Comparison of ENCODE assay signal across 24 mouse cellular contexts in genomic region chr15:36893407-36893969, GRCm38 (mm10).
DNase-seq lines count a peak whose midpoint lies in the region; ATAC-seq and TF ChIP-seq lines count a peak whose summit lies in the region.
"Had no signal": no experiment of that assay in that cellular context is flagged by ENCODE, and none has a peak within 500 bp of the region (broad histone marks: within the 10 kb centered on the region; RNA-seq: fewer than 3 reads in every experiment).

No protein-coding gene starts in this region.

- no peak for TF ChIP-seq POLR2A in cerebellum, adult 2 months (IDR thresholded peaks at IDR 0.05; ENCODE audit: borderline replicate concordance, insufficient read depth, low read length)
- no peak for TF ChIP-seq POLR2A in kidney, adult 2 months (IDR thresholded peaks at IDR 0.05; ENCODE audit: low read depth, low read length)

- peak overlapping the region; percentile 43; the same call in 1 of the 2 replicates for H3K4me2 ChIP-seq in limb, embryonic 12.5 days
- no peak overlapping the region for H3K4me2 ChIP-seq in stomach, embryonic 16.5 days (ENCODE audit: low read depth, low read length)
- H3K4me2 ChIP-seq: liver, embryonic 12.5 days had no signal

- H3K9me3 ChIP-seq in limb, embryonic 12.5 days = no peaks in the 10 kb centered on the region
- H3K9me3 ChIP-seq in limb, embryonic 10.5 days (replicated peaks) = no peaks in the 10 kb centered on the region
- no peaks in the 10 kb centered on the region for H3K9me3 ChIP-seq in stomach, embryonic 16.5 days (replicated peaks; ENCODE audit: control insufficient read depth, low read length)
- H3K9me3 ChIP-seq: embryonic facial prominence, embryonic 15.5 days; heart, embryonic 15.5 days; liver, embryonic 12.5 days; megakaryocyte, embryonic 14.5 days; midbrain, embryonic 15.5 days; neural tube, embryonic 13.5 days had no signal

- no peak for TF ChIP-seq CTCF in cerebellum, adult 2 months (IDR thresholded peaks at IDR 0.05; ENCODE audit: borderline replicate concordance, insufficient read depth, low read depth, low read length)
- TF ChIP-seq CTCF in kidney, adult 2 months (conservative IDR thresholded peaks at IDR 0.05; ENCODE audit: insufficient read depth, insufficient read length, low read depth, low read length) = no peak

- H3K9ac ChIP-seq in limb, embryonic 12.5 days (replicated peaks) = no peak overlapping the region
- no peak overlapping the region for H3K9ac ChIP-seq in stomach, embryonic 16.5 days (ENCODE audit: low read length)
- H3K9ac ChIP-seq: embryonic facial prominence, embryonic 15.5 days; heart, embryonic 15.5 days; liver, embryonic 12.5 days had no signal

- ATAC-seq in limb, embryonic 12.5 days (ENCODE audit: insufficient number of reproducible peaks, insufficient read depth, low FRiP score, low TSS enrichment, low read depth) = no peak
- ATAC-seq in stomach, embryonic 16.5 days (ENCODE audit: insufficient read depth, low FRiP score) = no peak
- ATAC-seq: CD4-positive, CD25-positive, alpha-beta regulatory T cell, adult 4 months; forebrain, embryonic 14.5 days; liver, embryonic 12.5 days had no signal

- H3K27ac ChIP-seq in cerebellum, adult 2 months (ENCODE audit: insufficient read depth, low read length) = peak overlapping the region; percentile 91
- no peak overlapping the region for H3K27ac ChIP-seq in kidney, adult 2 months (ENCODE audit: insufficient read depth, low read depth, low read length)
- H3K27ac ChIP-seq in limb, embryonic 12.5 days = 0 out of 2 replicates have a peak overlapping the region, but pooled peaks have one; percentile 23
- no peak overlapping the region for H3K27ac ChIP-seq in limb, embryonic 10.5 days
- H3K27ac ChIP-seq in stomach, embryonic 16.5 days (ENCODE audit: low read length) = peak overlapping the region; percentile 21; the same call in 1 of the 2 replicates
- H3K27ac ChIP-seq: embryonic facial prominence, embryonic 15.5 days; heart, embryonic 15.5 days; liver, embryonic 12.5 days had no signal

- H3K36me3 ChIP-seq in kidney, adult 2 months (ENCODE audit: control insufficient read depth, insufficient read depth, low read length) = no peaks in the 10 kb centered on the region
- no peaks in the 10 kb centered on the region for H3K36me3 ChIP-seq in limb, embryonic 12.5 days
- H3K36me3 ChIP-seq in limb, embryonic 10.5 days = no peaks in the 10 kb centered on the region
- H3K36me3 ChIP-seq in stomach, embryonic 16.5 days (ENCODE audit: control insufficient read depth, insufficient read depth, low read length) = no peaks in the 10 kb centered on the region
- H3K36me3 ChIP-seq: embryonic facial prominence, embryonic 15.5 days; heart, embryonic 15.5 days; liver, embryonic 12.5 days; midbrain, embryonic 15.5 days; neural tube, embryonic 13.5 days had no signal

- 56% methylated on average over 4 of the region's 4 CpGs for WGBS in cerebellum, adult 2 months
- 65% methylated on average over 4 of the region's 4 CpGs for WGBS in kidney, adult 2 months
- 43% methylated on average over 4 of the region's 4 CpGs for WGBS in limb, embryonic 12.5 days
- WGBS in limb, embryonic 10.5 days = 54% methylated on average over 4 of the region's 4 CpGs
- 35% methylated on average over 4 of the region's 4 CpGs for WGBS in stomach, embryonic 16.5 days

- H3K4me1 ChIP-seq in cerebellum, adult 2 months (ENCODE audit: control insufficient read depth, insufficient read depth, low read length) = peaks cover 17% of the 10 kb centered on the region; the same call in 1 of the 2 replicates
- H3K4me1 ChIP-seq in kidney, adult 2 months (ENCODE audit: control insufficient read depth, insufficient read depth, low read length) = peaks cover 16% of the 10 kb centered on the region; the same call in 1 of the 2 replicates
- H3K4me1 ChIP-seq in limb, embryonic 12.5 days (replicated peaks) = peaks cover 17% of the 10 kb centered on the region
- peaks cover 21% of the 10 kb centered on the region for H3K4me1 ChIP-seq in limb, embryonic 10.5 days
- H3K4me1 ChIP-seq in stomach, embryonic 16.5 days (ENCODE audit: control insufficient read depth, insufficient read depth, low read length) = peaks cover 14% of the 10 kb centered on the region
- H3K4me1 ChIP-seq: liver, embryonic 12.5 days had no signal

- DNase-seq in cerebellum, adult 2 months = peak in 1 of 2 experiments; percentile 35
- no peak for DNase-seq in cerebellum, adult 8-10 months
- DNase-seq in kidney, adult 2 months = peak; percentile 57
- DNase-seq in kidney, adult 18-20 months = no peak
- DNase-seq in limb, embryonic 10.5 days (ENCODE audit: low spot score) = no peak
- DNase-seq in lung, postnatal 36 days = no peak
- DNase-seq: adrenal gland, postnatal 25 days; embryo, embryonic 11 days; lung, adult 18-20 months; lung, postnatal 14 days; retina, postnatal 1 day; thymus, adult 2 months; thymus, postnatal 4 days had no signal

- no peaks in the 10 kb centered on the region for H3K27me3 ChIP-seq in cerebellum, adult 2 months (ENCODE audit: control insufficient read depth, insufficient read depth, low read length)
- H3K27me3 ChIP-seq in kidney, adult 2 months (replicated peaks; ENCODE audit: control insufficient read depth, insufficient read depth, low read length) = no peaks in the 10 kb centered on the region
- peaks cover 19% of the 10 kb centered on the region for H3K27me3 ChIP-seq in limb, embryonic 12.5 days
- peaks cover 26% of the 10 kb centered on the region for H3K27me3 ChIP-seq in limb, embryonic 10.5 days (ENCODE audit: low read depth, poor library complexity, severe bottlenecking)
- no peaks in the 10 kb centered on the region for H3K27me3 ChIP-seq in stomach, embryonic 16.5 days (ENCODE audit: control insufficient read depth, insufficient read depth, low read length)
- H3K27me3 ChIP-seq: heart, embryonic 15.5 days; midbrain, embryonic 15.5 days; neural tube, embryonic 13.5 days had no signal

- no peak overlapping the region for H3K4me3 ChIP-seq in cerebellum, adult 2 months (replicated peaks; ENCODE audit: insufficient read depth, low read depth, low read length)
- no peak overlapping the region for H3K4me3 ChIP-seq in kidney, adult 2 months (ENCODE audit: insufficient read depth, low read depth, low read length)
- no peak overlapping the region for H3K4me3 ChIP-seq in limb, embryonic 12.5 days (replicated peaks)
- H3K4me3 ChIP-seq in limb, embryonic 10.5 days = no peak overlapping the region
- H3K4me3 ChIP-seq in stomach, embryonic 16.5 days (replicated peaks; ENCODE audit: low read length) = no peak overlapping the region
- H3K4me3 ChIP-seq: embryonic facial prominence, embryonic 15.5 days; heart, embryonic 15.5 days; left cerebral cortex, adult 2 months; liver, embryonic 12.5 days; megakaryocyte, embryonic 14.5 days; neural tube, embryonic 13.5 days had no signal

Comparison
In these comparisons a context has a peak if more than half of its experiments do, and no peak if none do; other contexts are left out.
1. H3K27ac ChIP-seq: peak in cerebellum, adult 2 months (single experiment), limb, embryonic 12.5 days (single experiment) and stomach, embryonic 16.5 days (single experiment); none in kidney, adult 2 months (single experiment) and limb, embryonic 10.5 days (single experiment).